Mouse (Mus musculus) mouse embryonic stem cell (cell line): Measurements from ENCODE around the gene Olfr164.

Source experiments
- in situ Hi-C, 2 experiments: fragments of 300-500 bp; cut with MboI; formaldehyde crosslinking; loops; 1 replicate in 1 of 2; 3 replicates in 1 of 2; pipeline ENCODE4 v1.14.3; 2019 to 2020; ENCODE audit warnings: low sequenced_read_pairs in 2 of 2, low pct_unique_long_range_greater_than_20kb in 1 of 2, mixed read lengths in 1 of 2; ENCODE audit not compliant: unreplicated experiment in 1 of 2

The Olfr164 gene

GRCm38 (mm10) chr16:19313964-19314363 lies at the start of gene Olfr164:
TSS of gene Olfr164 (minus strand) at chr16:19314064.
- in situ Hi-C loops, result no loop called here

DNA sequence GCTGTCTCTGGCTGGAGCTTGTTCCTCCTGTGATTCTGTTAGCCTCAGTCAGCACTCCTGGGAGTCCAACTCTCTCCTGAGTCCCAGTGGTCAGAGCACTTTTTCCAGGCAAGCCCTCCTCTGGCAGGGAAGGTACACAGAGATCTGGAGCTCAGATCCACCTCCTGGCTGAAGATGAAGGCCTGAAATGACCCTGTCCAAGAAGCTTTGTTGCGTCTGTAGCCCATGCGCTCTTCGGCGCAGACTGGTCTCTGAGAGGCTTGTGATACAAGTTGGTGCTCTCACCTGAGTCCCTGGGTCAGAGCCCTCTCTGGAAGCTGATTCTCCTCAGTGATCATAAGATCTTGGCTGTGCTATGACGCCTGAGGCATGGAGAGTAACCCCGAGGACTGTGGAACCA lies 35.2 kb upstream of the Olfr164 start:
- in situ Hi-C loops, result no loop called here

GRCm38 (mm10) chr16:19263235-19263634 lies 50.6 kb downstream of the Olfr164 start:
- in situ Hi-C loops, result no loop called here

DNA sequence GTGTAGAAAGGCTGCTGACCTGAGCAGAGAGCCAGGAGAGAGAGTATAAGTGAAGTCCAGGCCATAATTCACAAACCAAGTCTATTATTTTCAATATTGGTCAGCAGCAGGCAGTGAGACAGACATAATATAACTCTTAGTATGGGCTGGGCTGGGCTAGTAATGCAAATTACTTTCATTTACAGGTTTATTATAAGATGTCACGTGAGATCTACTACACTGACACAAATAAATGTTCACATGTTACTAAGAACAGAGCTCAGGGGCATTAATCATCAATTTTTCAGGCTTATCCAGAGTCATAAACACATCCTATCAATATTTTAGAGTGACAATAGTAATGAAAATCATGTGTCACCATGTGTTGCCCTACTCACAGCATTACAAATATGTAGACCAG lies 53.1 kb downstream of the Olfr164 start:
- in situ Hi-C loops, result no loop called here

GRCm38 (mm10) chr16:19245835-19246234 lies 68.0 kb downstream of the Olfr164 start:
- in situ Hi-C loops, result no loop called here

DNA sequence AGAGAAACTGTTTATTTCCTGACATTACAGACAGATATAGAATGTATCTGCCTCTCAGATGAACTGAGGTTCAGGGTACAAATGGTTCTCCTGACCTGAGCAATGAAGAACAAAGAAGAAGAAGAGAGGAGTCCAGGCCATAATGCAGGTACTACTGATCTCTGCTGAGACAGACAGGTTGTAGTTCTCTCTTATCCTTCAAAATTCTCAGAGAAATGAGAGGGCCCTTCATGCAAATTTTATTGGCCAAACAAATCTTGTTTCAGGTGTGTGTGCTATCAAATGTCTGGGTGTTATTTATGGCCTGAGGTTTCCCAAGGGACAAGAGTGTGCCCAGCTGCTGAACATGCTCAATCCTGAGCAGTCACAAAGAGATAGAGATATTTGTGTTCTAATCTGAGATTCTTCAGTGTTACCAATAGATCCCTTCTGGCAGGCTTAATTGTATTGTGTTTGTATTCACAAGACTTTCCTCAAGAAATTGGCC lies 72.3 kb downstream of the Olfr164 start:
- in situ Hi-C loops, result no loop called here

DNA sequence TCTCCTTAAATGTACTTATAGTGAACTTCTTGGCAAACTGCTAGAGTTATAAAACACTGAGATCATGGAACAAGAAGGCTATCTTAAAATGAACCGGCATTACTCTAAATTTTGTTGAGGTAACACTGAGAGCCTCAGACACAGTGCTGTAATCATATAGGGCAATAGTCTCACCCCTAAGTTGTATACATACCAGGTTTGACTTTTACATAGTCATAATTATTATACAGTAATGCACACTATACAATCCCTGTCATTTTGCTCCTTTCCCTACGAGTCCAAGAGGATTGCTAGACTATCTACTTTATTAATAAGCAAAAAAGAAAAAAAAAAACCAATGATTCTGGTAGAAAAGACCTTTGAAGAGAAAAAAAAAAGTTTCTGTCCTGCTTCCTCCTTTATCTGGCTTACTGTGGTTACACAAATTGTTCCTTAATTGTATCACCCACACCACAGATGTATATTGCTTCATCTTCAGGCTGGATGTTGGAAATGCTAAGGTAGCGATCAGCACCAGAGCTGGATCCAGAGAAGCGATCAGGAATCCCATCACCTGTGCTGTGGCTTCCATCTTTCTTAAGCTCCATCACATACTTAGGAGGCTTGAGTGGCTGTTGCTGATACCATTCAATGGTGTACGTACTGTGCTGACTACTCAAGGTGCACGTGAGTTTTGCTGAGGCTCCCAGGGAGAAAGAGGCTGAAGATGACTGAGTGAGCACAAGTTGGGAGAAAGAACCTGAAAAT lies 72.9 kb downstream of the Olfr164 start:
- in situ Hi-C loops, result no loop called here

DNA sequence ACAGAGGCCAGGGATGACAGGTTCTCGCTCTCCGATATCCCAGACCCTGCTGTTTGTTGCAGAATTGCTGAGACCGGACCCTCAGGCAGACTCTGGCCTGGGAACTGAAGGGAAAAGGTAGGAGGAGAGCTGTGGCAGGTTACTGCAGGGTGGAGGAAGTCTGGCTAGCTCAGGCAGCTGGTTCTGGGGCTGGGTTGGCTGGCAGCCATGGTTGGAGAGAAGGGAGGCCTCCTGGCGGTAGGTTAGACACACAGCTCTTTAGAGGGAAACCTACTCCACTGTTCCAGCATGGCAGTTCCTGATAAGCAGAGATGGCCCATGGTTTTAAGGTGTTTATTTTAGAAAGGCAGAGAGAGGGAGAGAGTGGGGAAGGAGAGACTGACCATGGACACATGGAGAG lies 77.1 kb downstream of the Olfr164 start:
- in situ Hi-C loops, result no loop called here
